Mouse (Mus musculus) frontal cortex, postnatal 25 days (tissue): ENCODE results near the gene Fgf22.
A peak's percentile ranks its signal among the peaks of the same experiment; 100 is the strongest.

Experiments used
- DNase-seq, 2 experiments: peaks; one replicate each; pipeline ENCODE4 v3.0.0; 2022; ENCODE audit warnings: low spot score in 2 of 2

Fgf22 gene

GRCm38 (mm10) chr10:79754856-79755516 is at the start of gene Fgf22:
Gene Fgf22, plus strand, starts transcription at chr10:79755076.
- DNase-seq = peak; percentile 54 to 63

GRCm38 (mm10) chr10:79705951-79706350 is 48.9 kb upstream of the Fgf22 start:
- no peak for DNase-seq

GRCm38 (mm10) chr10:79706406-79707094 is 48.3 kb upstream of the Fgf22 start:
- DNase-seq = no peak

GRCm38 (mm10) chr10:79707162-79707561 is 47.7 kb upstream of the Fgf22 start:
- no peak for DNase-seq

GRCm38 (mm10) chr10:79707759-79708158 is 47.1 kb upstream of the Fgf22 start:
- DNase-seq = no peak

- no peak for DNase-seq
Measured at GRCm38 (mm10) chr10:79708668-79709067, 46.2 kb upstream of the Fgf22 start.

GRCm38 (mm10) chr10:79709307-79709706 is 45.6 kb upstream of the Fgf22 start:
- DNase-seq = no peak

GRCm38 (mm10) chr10:79712029-79712428 is 42.8 kb upstream of the Fgf22 start:
- DNase-seq = no peak

- peak; percentile 76 to 77 for DNase-seq
Measured at GRCm38 (mm10) chr10:79712499-79713126, 42.3 kb upstream of the Fgf22 start.

- no peak for DNase-seq
Measured at GRCm38 (mm10) chr10:79713163-79713562, 41.7 kb upstream of the Fgf22 start.

- no peak for DNase-seq
Measured at GRCm38 (mm10) chr10:79714996-79715395, 39.9 kb upstream of the Fgf22 start.

- DNase-seq = no peak
Measured at GRCm38 (mm10) chr10:79716254-79716987, 38.5 kb upstream of the Fgf22 start, which contains the start of gene Hcn2. Gene Hcn2, plus strand, starts transcription at chr10:79716634.

GRCm38 (mm10) chr10:79716988-79717355 is 37.9 kb upstream of the Fgf22 start:
- peak in 1 of 2 experiments; percentile 44 for DNase-seq

- no peak for DNase-seq
Measured at GRCm38 (mm10) chr10:79717640-79718357, 37.1 kb upstream of the Fgf22 start.

- no peak for DNase-seq
Measured at GRCm38 (mm10) chr10:79721089-79721488, 33.8 kb upstream of the Fgf22 start.

GRCm38 (mm10) chr10:79723047-79723446 is 31.8 kb upstream of the Fgf22 start:
- no peak for DNase-seq

- DNase-seq = no peak
Measured at GRCm38 (mm10) chr10:79723692-79724091, 31.2 kb upstream of the Fgf22 start.

- DNase-seq = no peak
Measured at GRCm38 (mm10) chr10:79726090-79726489, 28.8 kb upstream of the Fgf22 start.

- no peak for DNase-seq
Measured at GRCm38 (mm10) chr10:79728323-79729249, 26.3 kb upstream of the Fgf22 start.

- DNase-seq = no peak
Measured at GRCm38 (mm10) chr10:79729357-79729965, 25.4 kb upstream of the Fgf22 start.
